Mouse (Mus musculus) neutrophil, adult 65 days (primary cell): ENCODE data around the gene Olfr112. TPM values are rescaled to one million over a fixed set of nuclear protein-coding genes. Genes with fewer than 3 reads are reported as not detected.

ENCODE experiments used
- total RNA-seq: library from RNA; stranded (reverse); gene quantifications from 2 replicates; pipeline ENCODE4 v1.2.4, GENCODE M21; 2023

The Olfr112 gene
- total RNA-seq = not detected in 2 replicates

GRCm38 (mm10) chr17:37569351-37569750, at the start of gene Olfr112:
Olfr112 (minus strand) TSS chr17:37569451.

GRCm38 (mm10) chr17:37592643-37593042, 23.4 kb upstream of the Olfr112 start, which contains the start of gene Olfr114:
Olfr114 (minus strand) TSS chr17:37592743.

DNA sequence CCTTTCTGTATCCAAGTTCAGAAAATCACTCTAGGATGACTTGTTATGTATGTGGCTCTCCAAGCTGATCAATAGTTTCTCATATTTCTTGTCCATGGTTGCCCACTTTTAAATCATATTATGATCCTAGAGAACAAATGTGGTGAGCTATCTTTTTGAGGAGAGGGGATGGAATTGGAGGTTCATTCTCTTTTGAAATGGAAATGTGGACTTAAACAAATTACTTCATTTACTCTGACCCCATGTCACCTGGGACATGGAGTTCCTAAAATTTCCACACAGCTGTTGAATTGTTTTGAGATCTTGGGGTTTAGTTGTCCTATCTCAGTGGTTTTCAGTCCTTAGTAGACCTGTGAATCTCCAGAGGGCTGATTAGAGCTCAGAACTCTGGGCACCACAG, 8.3 kb upstream of the Olfr112 start, which contains the start of gene Olfr113:
Gene Olfr113, minus strand, starts transcription at position 101 of the 400 bp plus-strand sequence.

Other genes with a start within 250 kb of the Olfr112 start
- not detected in 2 replicates for gene Olfr103, start 229.8 kb downstream of the Olfr112 start, total RNA-seq
- gene Olfr104-ps, start 209.9 kb downstream of the Olfr112 start, total RNA-seq = not detected in 2 replicates
- not detected in 2 replicates for gene Olfr105-ps, start 190.4 kb downstream of the Olfr112 start, total RNA-seq
- gene Olfr106-ps, start 179.1 kb downstream of the Olfr112 start, total RNA-seq = not detected in 2 replicates
- not detected in 2 replicates for gene Olfr107, start 170.2 kb downstream of the Olfr112 start, total RNA-seq
- gene Olfr108, start 124.0 kb downstream of the Olfr112 start, total RNA-seq = not detected in 2 replicates
- gene Olfr109, start 110.5 kb downstream of the Olfr112 start, total RNA-seq = not detected in 2 replicates
- gene H2-M2, start 85.9 kb downstream of the Olfr112 start, total RNA-seq = not detected in 2 replicates
- not detected in 2 replicates for gene Olfr110, start 77.0 kb downstream of the Olfr112 start, total RNA-seq
- not detected in 2 replicates for gene Olfr111, start 61.4 kb downstream of the Olfr112 start, total RNA-seq
- gene Olfr113, start 8.2 kb upstream of the Olfr112 start, total RNA-seq = not detected in 2 replicates
- gene Olfr114, start 23.3 kb upstream of the Olfr112 start, total RNA-seq = not detected in 2 replicates
- not detected in 2 replicates for gene Olfr115, start 57.7 kb upstream of the Olfr112 start, total RNA-seq
- not detected in 2 replicates for gene Olfr116, start 57.7 kb upstream of the Olfr112 start, total RNA-seq
- gene Olfr117, start 94.3 kb upstream of the Olfr112 start, total RNA-seq = not detected in 2 replicates
- not detected in 2 replicates for gene Olfr118, start 97.5 kb upstream of the Olfr112 start, total RNA-seq
- not detected in 2 replicates for gene Olfr119, start 127.1 kb upstream of the Olfr112 start, total RNA-seq
- not detected in 2 replicates for gene Olfr120, start 152.4 kb upstream of the Olfr112 start, total RNA-seq
- not detected in 2 replicates for gene Olfr121, start 179.4 kb upstream of the Olfr112 start, total RNA-seq
- not detected in 2 replicates for gene Olfr122, start 199.2 kb upstream of the Olfr112 start, total RNA-seq
- gene Olfr123, start 224.1 kb upstream of the Olfr112 start, total RNA-seq = not detected in 2 replicates
- gene Olfr124, start 230.4 kb upstream of the Olfr112 start, total RNA-seq = not detected in 2 replicates